Mouse (Mus musculus) heart, adult 2 months (tissue): Measurements from ENCODE around the gene Golph3l.

Source experiments
- CTCF ChIP-seq: fragments of 200-600 bp; IDR thresholded peaks from 2 replicates; pipeline ENCODE4 v1.8.1; 2022; ENCODE audit warnings: antibody characterized with exemption, mild to moderate bottlenecking, moderate library complexity
- EP300 ChIP-seq: fragments of 200-500 bp; IDR thresholded peaks from 2 replicates; pipeline ENCODE4 v1.6.1; 2011; ENCODE audit warnings: low read depth, low read length, control low read depth; ENCODE audit not compliant: insufficient read depth

DNA sequence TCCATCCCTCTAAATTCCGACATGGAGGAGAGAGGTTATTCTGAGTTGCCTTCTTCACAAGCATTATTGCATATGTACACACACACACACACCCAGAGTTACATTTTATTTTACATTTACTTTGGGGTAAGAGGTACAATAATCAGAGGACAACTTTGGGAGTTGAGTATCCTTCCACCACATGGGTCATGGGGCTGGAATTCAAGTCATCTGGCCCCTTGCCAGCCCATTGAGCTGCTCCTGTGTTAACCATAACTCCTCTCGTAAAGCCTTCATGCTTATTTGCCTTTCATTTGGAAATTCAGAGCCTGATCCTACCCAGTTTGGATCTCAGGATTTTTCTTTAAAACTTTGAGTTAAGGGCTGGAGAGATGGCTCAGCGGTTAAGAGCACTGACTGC lies 17.4 kb downstream of the Golph3l start:
- TF ChIP-seq CTCF (no peak), EP300 (no peak)
